In genomic region chr5:148463783-148464294, GRCm38 (mm10) we compare ENCODE assay signal across 26 mouse cellular contexts.
A peak's percentile ranks its signal among the peaks of the same experiment; 100 is the strongest.
DNase-seq lines count a peak whose midpoint lies in the region; ATAC-seq and TF ChIP-seq lines count a peak whose summit lies in the region.
"Had no signal": no experiment of that assay in that cellular context is flagged by ENCODE, and none has a peak within 500 bp of the region (broad histone marks: within the 10 kb centered on the region; RNA-seq: fewer than 3 reads in every experiment).

No protein-coding gene starts in this region.

- H3K4me3 ChIP-seq in kidney, postnatal 0 days (replicated peaks; ENCODE audit: low read depth, low read length), result no peak overlapping the region
- H3K4me3 ChIP-seq in kidney, embryonic 16.5 days (ENCODE audit: low read length), result no peak overlapping the region
- H3K4me3 ChIP-seq in stomach, embryonic 15.5 days (replicated peaks), result no peak overlapping the region
- H3K4me3 ChIP-seq: forebrain, embryonic 12.5 days; hindbrain, embryonic 10.5 days; liver, embryonic 12.5 days; midbrain, embryonic 15.5 days; neural tube, embryonic 15.5 days had no signal

- no peaks in the 10 kb centered on the region for H3K27me3 ChIP-seq in kidney, postnatal 0 days (ENCODE audit: insufficient read depth, low read length)
- H3K27me3 ChIP-seq in kidney, embryonic 16.5 days (ENCODE audit: insufficient read depth, low read length), result no peaks in the 10 kb centered on the region
- no peaks in the 10 kb centered on the region for H3K27me3 ChIP-seq in stomach, embryonic 15.5 days (replicated peaks)
- H3K27me3 ChIP-seq: forebrain, embryonic 12.5 days; liver, embryonic 12.5 days; midbrain, embryonic 15.5 days; neural tube, embryonic 15.5 days had no signal

- no peak overlapping the region for H3K9ac ChIP-seq in kidney, postnatal 0 days (ENCODE audit: low read depth, low read length)
- no peak overlapping the region for H3K9ac ChIP-seq in kidney, embryonic 16.5 days (replicated peaks; ENCODE audit: low read length)
- H3K9ac ChIP-seq in stomach, embryonic 15.5 days, result no peak overlapping the region
- H3K9ac ChIP-seq: forebrain, embryonic 12.5 days; liver, embryonic 12.5 days; liver, postnatal 0 days; midbrain, embryonic 15.5 days; neural tube, embryonic 15.5 days had no signal

- H3K36me3 ChIP-seq in kidney, postnatal 0 days (ENCODE audit: insufficient read depth, low read length), result no peaks in the 10 kb centered on the region
- H3K36me3 ChIP-seq in kidney, embryonic 16.5 days (ENCODE audit: insufficient read depth, low read length), result no peaks in the 10 kb centered on the region
- no peaks in the 10 kb centered on the region for H3K36me3 ChIP-seq in stomach, embryonic 15.5 days
- H3K36me3 ChIP-seq: forebrain, embryonic 12.5 days; hindbrain, embryonic 10.5 days; liver, embryonic 12.5 days; midbrain, embryonic 15.5 days; neural tube, embryonic 15.5 days had no signal

- H3K27ac ChIP-seq in kidney, postnatal 0 days, result 0 out of 2 replicates have a peak overlapping the region, but pooled peaks have one; percentile 47
- H3K27ac ChIP-seq in kidney, embryonic 16.5 days (ENCODE audit: low read length), result no peak overlapping the region
- peak overlapping the region; percentile 60; the same call in 1 of the 2 replicates for H3K27ac ChIP-seq in stomach, embryonic 15.5 days
- H3K27ac ChIP-seq: forebrain, embryonic 12.5 days; hindbrain, embryonic 10.5 days; liver, embryonic 12.5 days; macrophage; midbrain, embryonic 15.5 days; neural tube, embryonic 15.5 days had no signal

- H3K4me1 ChIP-seq in kidney, postnatal 0 days (replicated peaks; ENCODE audit: insufficient read depth, low read length), result no peaks in the 10 kb centered on the region
- H3K4me1 ChIP-seq in kidney, embryonic 16.5 days (ENCODE audit: insufficient read depth, low read length), result peaks cover 2% of the 10 kb centered on the region; the same call in 1 of the 2 replicates
- peaks cover 16% of the 10 kb centered on the region; the same call in 1 of the 2 replicates for H3K4me1 ChIP-seq in stomach, embryonic 15.5 days
- H3K4me1 ChIP-seq: liver, embryonic 12.5 days; neural tube, embryonic 15.5 days had no signal

- H3K9me3 ChIP-seq in kidney, postnatal 0 days (replicated peaks; ENCODE audit: low read length), result no peaks in the 10 kb centered on the region
- peaks cover 6% of the 10 kb centered on the region; the same call in 1 of the 2 replicates for H3K9me3 ChIP-seq in kidney, embryonic 16.5 days (ENCODE audit: low read length)
- H3K9me3 ChIP-seq in stomach, embryonic 15.5 days, result no peaks in the 10 kb centered on the region
- H3K9me3 ChIP-seq: midbrain, embryonic 15.5 days; neural tube, embryonic 15.5 days had no signal

- TF ChIP-seq CTCF in kidney, postnatal 0 days (IDR thresholded peaks at IDR 0.05; ENCODE audit: low read depth), result no peak

- 85% methylated on average over 6 of the region's 6 CpGs for WGBS in kidney, postnatal 0 days
- 92% methylated on average over 6 of the region's 6 CpGs for WGBS in kidney, embryonic 16.5 days
- WGBS in stomach, embryonic 15.5 days, result 81% methylated on average over 6 of the region's 6 CpGs

- DNase-seq in kidney, postnatal 0 days (ENCODE audit: low spot score), result no peak
- DNase-seq in right cerebral cortex, adult 18-20 months, result peak; percentile 31
- no peak for DNase-seq in right cerebral cortex, postnatal 14 days
- DNase-seq in heart, adult 18-20 months, result no peak
- no peak for DNase-seq in cerebellum, postnatal 36 days
- DNase-seq: adrenal gland, postnatal 25 days; cerebellum, adult 18-20 months; cerebellum, postnatal 10 days; gastrocnemius, postnatal 10 days; heart, postnatal 14 days; kidney, postnatal 10 days; layer of hippocampus, postnatal 36 days; liver, postnatal 0 days; lung, postnatal 10 days; retina, postnatal 1 day; thymus, postnatal 4 days had no signal

- no peak overlapping the region for H3K4me2 ChIP-seq in kidney, postnatal 0 days (ENCODE audit: low read length)
- H3K4me2 ChIP-seq in kidney, embryonic 16.5 days (replicated peaks; ENCODE audit: low read depth, low read length), result no peak overlapping the region
- no peak overlapping the region for H3K4me2 ChIP-seq in stomach, embryonic 15.5 days
- H3K4me2 ChIP-seq: forebrain, embryonic 12.5 days; liver, embryonic 12.5 days; midbrain, embryonic 15.5 days; neural tube, embryonic 15.5 days had no signal

- ATAC-seq in kidney, postnatal 0 days (replicated peaks; ENCODE audit: low FRiP score, low read depth), result no peak
- ATAC-seq in kidney, embryonic 16.5 days (ENCODE audit: low FRiP score, low TSS enrichment), result no peak
- no peak for ATAC-seq in stomach, embryonic 15.5 days (ENCODE audit: insufficient read depth, low FRiP score, low read depth)
- ATAC-seq: CD4-positive, CD25-positive, alpha-beta regulatory T cell, adult 4 months; hindbrain, embryonic 16.5 days; liver, embryonic 12.5 days; liver, postnatal 0 days; midbrain, embryonic 15.5 days had no signal
